Comparison of ENCODE assay signal across 15 mouse cellular contexts in genomic region chr19:57870871-57871270, GRCm38 (mm10).
DNase-seq lines count a peak whose midpoint lies in the region; ATAC-seq and TF ChIP-seq lines count a peak whose summit lies in the region.
"Had no signal": no experiment of that assay in that cellular context is flagged by ENCODE, and none has a peak within 500 bp of the region (broad histone marks: within the 10 kb centered on the region; RNA-seq: fewer than 3 reads in every experiment).

No protein-coding gene starts in this region.

- intact Hi-C loops in heart, adult 2 months (cut with DNase I) = no loop called here

- no peaks in the 10 kb centered on the region for H3K9me3 ChIP-seq in hindbrain, embryonic 13.5 days
- no peaks in the 10 kb centered on the region for H3K9me3 ChIP-seq in hindbrain, embryonic 12.5 days (replicated peaks)
- H3K9me3 ChIP-seq in forebrain, embryonic 16.5 days (ENCODE audit: control insufficient read depth, low read length) = no peaks in the 10 kb centered on the region
- no peaks in the 10 kb centered on the region for H3K9me3 ChIP-seq in midbrain, embryonic 13.5 days
- H3K9me3 ChIP-seq: heart, embryonic 15.5 days had no signal

- 44% methylated on average over 13 of the region's 13 CpGs for WGBS in hindbrain, embryonic 13.5 days
- WGBS in hindbrain, embryonic 12.5 days = 57% methylated on average over 13 of the region's 13 CpGs
- 24% methylated on average over 13 of the region's 13 CpGs for WGBS in forebrain, embryonic 16.5 days
- 16% methylated on average over 13 of the region's 13 CpGs for WGBS in midbrain, embryonic 13.5 days
- 85% methylated on average over 13 of the region's 13 CpGs for WGBS in heart, adult 2 months

- peaks cover 19% of the 10 kb centered on the region for H3K4me1 ChIP-seq in hindbrain, embryonic 13.5 days (replicated peaks)
- H3K4me1 ChIP-seq in hindbrain, embryonic 12.5 days = no peaks in the 10 kb centered on the region; the same call in 1 of the 2 replicates
- H3K4me1 ChIP-seq in forebrain, embryonic 16.5 days (replicated peaks; ENCODE audit: control insufficient read depth, insufficient read depth, low read length) = peaks cover 5% of the 10 kb centered on the region; the same call in 1 of the 2 replicates
- H3K4me1 ChIP-seq in midbrain, embryonic 13.5 days (replicated peaks) = peaks cover 12% of the 10 kb centered on the region
- H3K4me1 ChIP-seq in heart, adult 2 months (ENCODE audit: control insufficient read depth, insufficient read depth, low read length) = no peaks in the 10 kb centered on the region
- H3K4me1 ChIP-seq: heart, embryonic 15.5 days had no signal

- no peak for TF ChIP-seq EP300 in heart, adult 2 months (IDR thresholded peaks at IDR 0.05; ENCODE audit: insufficient read depth, low read depth, low read length)

- peak; percentile 19 for DNase-seq in brain, adult 2 months (ENCODE audit: low read depth, low spot score)
- no peak for DNase-seq in heart, adult 2 months
- DNase-seq in cerebellum, postnatal 4 days (ENCODE audit: low spot score in 2 of 2) = no peak
- DNase-seq in left cerebral cortex, adult 18-20 months (ENCODE audit: low spot score in 2 of 2) = no peak
- DNase-seq: cerebellum, adult 9-10 months; left cerebral cortex, postnatal 4 days; lung, adult 2 months; spleen, adult 18-20 months had no signal

- H3K79me2 ChIP-seq in heart, adult 2 months (replicated peaks; ENCODE audit: control insufficient read depth, insufficient read depth, low read length) = no peaks in the 10 kb centered on the region

- H3K4me3 ChIP-seq in hindbrain, embryonic 13.5 days = no peak overlapping the region
- H3K4me3 ChIP-seq in hindbrain, embryonic 12.5 days = no peak overlapping the region
- no peak overlapping the region for H3K4me3 ChIP-seq in forebrain, embryonic 16.5 days (replicated peaks; ENCODE audit: low read length)
- 0 out of 2 replicates have a peak overlapping the region, but pooled peaks have one; percentile 6 for H3K4me3 ChIP-seq in midbrain, embryonic 13.5 days (replicated peaks)
- no peak overlapping the region for H3K4me3 ChIP-seq in heart, adult 2 months
- H3K4me3 ChIP-seq: heart, embryonic 15.5 days had no signal

- H3K9ac ChIP-seq in hindbrain, embryonic 13.5 days = no peak overlapping the region
- no peak overlapping the region for H3K9ac ChIP-seq in hindbrain, embryonic 12.5 days
- H3K9ac ChIP-seq in forebrain, embryonic 16.5 days (replicated peaks; ENCODE audit: low read depth, low read length) = no peak overlapping the region
- H3K9ac ChIP-seq in midbrain, embryonic 13.5 days (replicated peaks) = no peak overlapping the region
- no peak overlapping the region for H3K9ac ChIP-seq in heart, adult 2 months (ENCODE audit: low read depth, low read length)
- H3K9ac ChIP-seq: heart, embryonic 15.5 days had no signal

- no peak for ATAC-seq in hindbrain, embryonic 13.5 days (ENCODE audit: low FRiP score)
- ATAC-seq in hindbrain, embryonic 12.5 days (ENCODE audit: low FRiP score) = no peak
- no peak for ATAC-seq in forebrain, embryonic 16.5 days
- no peak for ATAC-seq in midbrain, embryonic 13.5 days
- ATAC-seq: inflammation-experienced regulatory T-cells, adult 6 months had no signal

- no peaks in the 10 kb centered on the region for H3K36me3 ChIP-seq in hindbrain, embryonic 13.5 days
- no peaks in the 10 kb centered on the region for H3K36me3 ChIP-seq in hindbrain, embryonic 12.5 days
- no peaks in the 10 kb centered on the region for H3K36me3 ChIP-seq in forebrain, embryonic 16.5 days (ENCODE audit: control insufficient read depth, insufficient read depth)
- H3K36me3 ChIP-seq in midbrain, embryonic 13.5 days = no peaks in the 10 kb centered on the region
- H3K36me3 ChIP-seq in heart, adult 2 months (ENCODE audit: control insufficient read depth, insufficient read depth, low read length) = no peaks in the 10 kb centered on the region
- H3K36me3 ChIP-seq: heart, embryonic 15.5 days had no signal

- peak overlapping the region; percentile 14 for H3K4me2 ChIP-seq in hindbrain, embryonic 13.5 days
- no peak overlapping the region for H3K4me2 ChIP-seq in hindbrain, embryonic 12.5 days (replicated peaks)
- 0 out of 2 replicates have a peak overlapping the region, but pooled peaks have one; percentile 1 for H3K4me2 ChIP-seq in forebrain, embryonic 16.5 days (ENCODE audit: low read length)
- peak overlapping the region; percentile 41 for H3K4me2 ChIP-seq in midbrain, embryonic 13.5 days (replicated peaks)
- H3K4me2 ChIP-seq: heart, embryonic 15.5 days had no signal

- TF ChIP-seq POLR2A in heart, adult 2 months (IDR thresholded peaks at IDR 0.05; ENCODE audit: insufficient read depth, low read depth, low read length) = no peak

- H3K27me3 ChIP-seq in hindbrain, embryonic 13.5 days = no peaks in the 10 kb centered on the region
- H3K27me3 ChIP-seq in hindbrain, embryonic 12.5 days = no peaks in the 10 kb centered on the region
- H3K27me3 ChIP-seq in forebrain, embryonic 16.5 days (replicated peaks; ENCODE audit: control insufficient read depth, insufficient read depth, low read length) = no peaks in the 10 kb centered on the region
- no peaks in the 10 kb centered on the region for H3K27me3 ChIP-seq in midbrain, embryonic 13.5 days
- H3K27me3 ChIP-seq in heart, adult 2 months (ENCODE audit: control insufficient read depth, insufficient read depth, low read length) = no peaks in the 10 kb centered on the region
- H3K27me3 ChIP-seq: heart, embryonic 15.5 days had no signal

- H3K27ac ChIP-seq in hindbrain, embryonic 13.5 days = peak overlapping the region; percentile 61
- no peak overlapping the region for H3K27ac ChIP-seq in hindbrain, embryonic 12.5 days
- H3K27ac ChIP-seq in forebrain, embryonic 16.5 days (ENCODE audit: low read length) = no peak overlapping the region
- H3K27ac ChIP-seq in midbrain, embryonic 13.5 days = no peak overlapping the region
- H3K27ac ChIP-seq in heart, adult 2 months = no peak overlapping the region
- H3K27ac ChIP-seq: heart, embryonic 15.5 days; stomach, postnatal 0 days had no signal

- TF ChIP-seq CTCF in heart, adult 2 months (IDR thresholded peaks at IDR 0.05) = no peak
